Mouse (Mus musculus): ENCODE results near the gene Tmem216. TPM values are rescaled to one million over a fixed set of nuclear protein-coding genes. Genes with fewer than 3 reads are reported as not detected.

Tmem216 gene
- total and polyA plus RNA-seq, 3 experiments: 5.5 to 13.0 (median 5.8) TPM

DNA sequence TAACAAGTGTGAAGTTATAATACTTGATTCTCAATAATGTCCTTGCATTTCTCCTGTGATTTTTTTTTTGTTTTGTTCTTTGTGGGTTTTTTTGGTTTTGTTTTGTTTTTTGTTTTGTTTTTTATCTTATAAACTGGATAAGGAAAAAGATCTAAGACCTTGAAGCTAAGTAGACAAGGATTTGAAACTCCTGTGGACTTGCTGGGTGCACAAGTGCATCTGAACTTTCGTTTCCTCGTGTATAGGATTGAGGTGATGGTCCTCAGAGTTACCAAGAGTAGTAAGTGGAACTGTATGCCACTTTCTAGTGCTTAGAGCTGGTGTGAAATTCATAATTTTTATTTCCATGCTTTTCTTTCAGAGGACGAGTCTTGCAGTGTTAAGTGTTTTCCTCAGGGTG is 24.1 kb upstream of the Tmem216 start:
- Histone ChIP-seq H3K4me1 (ENCODE audit: control insufficient read depth, insufficient read depth, low read length) (peaks cover 1% of the 10 kb centered on the region; the same call in 1 of the 2 replicates), H3K27ac (no peak overlapping the region), H3K4me3 (no peak overlapping the region), H3K27me3 (ENCODE audit: control insufficient read depth, insufficient read depth, low read length) (no peaks in the 10 kb centered on the region), H3K9ac (ENCODE audit: low read depth, low read length) (no peak overlapping the region), H3K36me3 (ENCODE audit: control insufficient read depth, insufficient read depth, low read length) (no peaks in the 10 kb centered on the region), H3K79me2 (replicated peaks; ENCODE audit: control insufficient read depth, insufficient read depth, low read length) (peaks cover 2% of the 10 kb centered on the region; the same call in 1 of the 2 replicates)
- 86% methylated on average over 3 of the region's 3 CpGs for WGBS
- TF ChIP-seq POLR2A (IDR thresholded peaks at IDR 0.05; ENCODE audit: insufficient read depth, low read depth, low read length): no peak
- no peak for TF ChIP-seq EP300 (IDR thresholded peaks at IDR 0.05; ENCODE audit: insufficient read depth, low read depth, low read length)
- TF ChIP-seq CTCF (IDR thresholded peaks at IDR 0.05): no peak
- intact Hi-C loops (cut with DNase I): no loop called here
- DNase-seq: no peak

- Histone ChIP-seq H3K9ac (ENCODE audit: low read depth, low read length) (peak within 1 kb of the TSS; percentile 77), H3K4me3 (peak within 1 kb of the TSS; percentile 90), H3K27ac (peak within 1 kb of the TSS; percentile 97), H3K36me3 (ENCODE audit: control insufficient read depth, insufficient read depth, low read length) (no peaks in the 10 kb centered on the region), H3K4me1 (ENCODE audit: control insufficient read depth, insufficient read depth, low read length) (peaks cover 1% of the 10 kb centered on the region; the same call in 1 of the 2 replicates), H3K27me3 (ENCODE audit: control insufficient read depth, insufficient read depth, low read length) (no peaks in the 10 kb centered on the region), H3K79me2 (replicated peaks; ENCODE audit: control insufficient read depth, insufficient read depth, low read length) (peaks cover 2% of the 10 kb centered on the region; the same call in 1 of the 2 replicates)
- peak; percentile 92 to 94 for DNase-seq
- TF ChIP-seq EP300 (IDR thresholded peaks at IDR 0.05; ENCODE audit: insufficient read depth, low read depth, low read length) (0 out of 2 replicates have a peak, but pooled peaks have one; percentile 46), CTCF (IDR thresholded peaks at IDR 0.05) (peak; percentile 80), POLR2A (IDR thresholded peaks at IDR 0.05; ENCODE audit: insufficient read depth, low read depth, low read length) (peak; percentile 91)
- whole genome bisulfite sequencing: under 1% methylated on average over 44 of the region's 44 CpGs
- intact Hi-C loops (cut with DNase I): loop anchor here (1.0 to 2.0 kb wide), 3 partner anchors 22 to 52 kb away; partner anchors contain the start of genes Cpsf7, Ddb1 and Tkfc
These were observed 20.9 kb upstream of the Tmem216 start, which contains the start of the genes Cyb561a3 and Tmem138 for GRCm38 (mm10) chr19:10576690-10577561. Gene Cyb561a3, plus strand, starts transcription at chr19:10577172. Gene Tmem138, minus strand, starts transcription at chr19:10577362.

DNA sequence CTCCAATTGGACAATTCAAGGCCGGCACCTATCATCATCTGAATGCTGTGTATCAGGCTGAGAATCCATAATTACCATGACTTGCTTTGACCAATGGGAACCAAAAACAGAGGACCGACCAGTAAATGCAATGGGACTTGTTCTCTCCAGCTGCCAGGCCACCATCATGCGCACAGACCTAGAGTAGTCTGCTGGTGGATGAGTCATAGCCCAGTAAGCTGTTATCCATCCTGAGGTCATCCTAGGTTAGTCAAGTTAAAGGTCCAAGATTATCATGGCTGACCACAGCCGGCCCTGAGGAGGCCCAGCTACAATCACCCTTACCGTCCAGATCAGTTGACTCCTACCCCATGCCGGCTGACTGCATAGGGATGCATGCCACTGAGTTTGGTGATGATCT is 13.6 kb upstream of the Tmem216 start:
- Histone ChIP-seq H3K27me3 (ENCODE audit: control insufficient read depth, insufficient read depth, low read length) (no peaks in the 10 kb centered on the region), H3K4me3 (no peak overlapping the region), H3K4me1 (ENCODE audit: control insufficient read depth, insufficient read depth, low read length) (no peaks in the 10 kb centered on the region), H3K9ac (ENCODE audit: low read depth, low read length) (no peak overlapping the region), H3K36me3 (ENCODE audit: control insufficient read depth, insufficient read depth, low read length) (no peaks in the 10 kb centered on the region), H3K79me2 (replicated peaks; ENCODE audit: control insufficient read depth, insufficient read depth, low read length) (no peaks in the 10 kb centered on the region), H3K27ac (no peak overlapping the region)
- TF ChIP-seq EP300 (IDR thresholded peaks at IDR 0.05; ENCODE audit: insufficient read depth, low read depth, low read length) (no peak), POLR2A (IDR thresholded peaks at IDR 0.05; ENCODE audit: insufficient read depth, low read depth, low read length) (no peak)
- intact Hi-C loops (cut with DNase I): no loop called here
- DNase-seq: no peak
- 86% methylated on average over 6 of the region's 6 CpGs for WGBS

DNA sequence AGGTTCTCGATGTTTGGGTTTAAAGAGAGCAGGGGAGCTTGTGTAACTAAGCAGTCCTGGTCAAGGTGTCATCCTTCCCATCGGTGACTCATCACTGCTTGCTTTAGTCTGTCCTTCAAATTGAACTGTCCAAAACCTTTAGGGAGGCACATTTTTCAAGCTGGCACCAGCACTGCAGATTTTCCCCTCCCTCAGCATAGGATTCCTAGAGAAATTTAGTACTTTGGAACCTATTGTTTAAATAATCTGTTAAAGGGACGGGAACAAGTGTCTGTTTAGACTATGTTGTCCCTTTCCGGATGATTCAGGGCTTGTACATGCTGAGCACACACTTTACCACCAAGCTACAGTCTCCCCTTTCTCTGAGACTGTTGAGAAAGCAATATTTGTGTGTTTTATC is 9.2 kb upstream of the Tmem216 start:
- no peak overlapping the region for H3K4me3 ChIP-seq
- TF ChIP-seq CTCF (IDR thresholded peaks at IDR 0.05): no peak
- TF ChIP-seq POLR2A (IDR thresholded peaks at IDR 0.05; ENCODE audit: insufficient read depth, low read depth, low read length): no peak
- TF ChIP-seq EP300 (IDR thresholded peaks at IDR 0.05; ENCODE audit: insufficient read depth, low read depth, low read length): no peak
- no peak overlapping the region for H3K27ac ChIP-seq
- H3K79me2 ChIP-seq (replicated peaks; ENCODE audit: control insufficient read depth, insufficient read depth, low read length): no peaks in the 10 kb centered on the region
- WGBS: 42% methylated on average over 4 of the region's 4 CpGs
- no peak overlapping the region for H3K9ac ChIP-seq (ENCODE audit: low read depth, low read length)
- intact Hi-C loops (cut with DNase I): no loop called here
- DNase-seq: no peak
- peaks cover 4% of the 10 kb centered on the region for H3K4me1 ChIP-seq (ENCODE audit: control insufficient read depth, insufficient read depth, low read length)
- H3K36me3 ChIP-seq (ENCODE audit: control insufficient read depth, insufficient read depth, low read length): no peaks in the 10 kb centered on the region
- H3K27me3 ChIP-seq (ENCODE audit: control insufficient read depth, insufficient read depth, low read length): no peaks in the 10 kb centered on the region

GRCm38 (mm10) chr19:10564278-10564677 is 8.2 kb upstream of the Tmem216 start:
- Histone ChIP-seq H3K36me3 (ENCODE audit: control insufficient read depth, insufficient read depth, low read length) (no peaks in the 10 kb centered on the region), H3K4me1 (ENCODE audit: control insufficient read depth, insufficient read depth, low read length) (peaks cover 4% of the 10 kb centered on the region), H3K27ac (no peak overlapping the region), H3K4me3 (no peak overlapping the region), H3K79me2 (replicated peaks; ENCODE audit: control insufficient read depth, insufficient read depth, low read length) (no peaks in the 10 kb centered on the region), H3K9ac (ENCODE audit: low read depth, low read length) (no peak overlapping the region), H3K27me3 (ENCODE audit: control insufficient read depth, insufficient read depth, low read length) (no peaks in the 10 kb centered on the region)
- TF ChIP-seq CTCF (IDR thresholded peaks at IDR 0.05): no peak
- TF ChIP-seq EP300 (IDR thresholded peaks at IDR 0.05; ENCODE audit: insufficient read depth, low read depth, low read length): no peak
- TF ChIP-seq POLR2A (IDR thresholded peaks at IDR 0.05; ENCODE audit: insufficient read depth, low read depth, low read length): no peak
- intact Hi-C loops (cut with DNase I): no loop called here
- no peak for DNase-seq
- 74% methylated on average over 6 of the region's 6 CpGs for WGBS

DNA sequence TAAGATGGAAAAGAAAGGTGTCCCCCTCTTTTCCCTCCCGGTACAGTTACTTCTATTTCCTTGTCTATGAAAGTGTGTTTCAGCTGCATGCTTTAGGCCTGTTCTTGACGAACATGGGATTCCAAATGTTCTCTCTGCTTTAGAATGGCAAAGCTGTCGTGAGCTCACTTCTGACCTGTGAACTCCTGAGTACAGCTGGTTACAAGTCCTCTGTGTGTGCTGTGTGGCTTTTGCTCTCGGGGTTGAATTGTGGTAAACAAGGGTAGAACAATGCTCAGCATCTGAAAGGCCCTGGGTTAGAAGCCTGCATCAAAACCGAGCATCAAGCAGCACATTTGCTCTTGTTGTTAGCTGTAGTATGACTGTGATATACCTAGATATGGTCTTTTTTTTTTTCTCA is 6.3 kb upstream of the Tmem216 start:
- peaks cover 4% of the 10 kb centered on the region for H3K4me1 ChIP-seq (ENCODE audit: control insufficient read depth, insufficient read depth, low read length)
- no peaks in the 10 kb centered on the region for H3K79me2 ChIP-seq (replicated peaks; ENCODE audit: control insufficient read depth, insufficient read depth, low read length)
- DNase-seq: no peak
- H3K9ac ChIP-seq (ENCODE audit: low read depth, low read length): no peak overlapping the region
- 66% methylated on average over 5 of the region's 5 CpGs for WGBS
- no peak overlapping the region for H3K4me3 ChIP-seq
- no peak for TF ChIP-seq CTCF (IDR thresholded peaks at IDR 0.05)
- TF ChIP-seq POLR2A (IDR thresholded peaks at IDR 0.05; ENCODE audit: insufficient read depth, low read depth, low read length): no peak
- TF ChIP-seq EP300 (IDR thresholded peaks at IDR 0.05; ENCODE audit: insufficient read depth, low read depth, low read length): no peak
- peak overlapping the region; percentile 63 for H3K27ac ChIP-seq
- H3K27me3 ChIP-seq (ENCODE audit: control insufficient read depth, insufficient read depth, low read length): no peaks in the 10 kb centered on the region
- H3K36me3 ChIP-seq (ENCODE audit: control insufficient read depth, insufficient read depth, low read length): no peaks in the 10 kb centered on the region
- intact Hi-C loops (cut with DNase I): no loop called here

Data from heart, adult 2 months (tissue).